Mouse (Mus musculus) granulocyte monocyte progenitor cell, adult 5-6 weeks (primary cell): ENCODE results near the gene Fign. TPM values are rescaled to one million over a fixed set of nuclear protein-coding genes. Genes with fewer than 3 reads are reported as not detected.

Experiments
- ATAC-seq: replicated peaks from 2 replicates; pipeline ENCODE4 v1.8.0; 2016; ENCODE audit warnings: mild to moderate bottlenecking, moderate TSS enrichment, inconsistent platforms; ENCODE audit not compliant: poor library complexity, severe bottlenecking
- total RNA-seq, 2 experiments: library from RNA; stranded (forward) in 1 of 2; stranded (reverse) in 1 of 2; fragments of 200-712, 200-1000 nt in 1 of 2; fragments of >200 nt in 1 of 2; fragmentation: Nextera tagmentation in 1 of 2; gene quantifications; 2 replicates each; pipeline ENCODE4 v1.2.3; 2014 to 2017

The Fign gene
- total RNA-seq (2014; fragmentation: Nextera tagmentation) (not detected in 2 replicates), total RNA-seq (2017) (not detected in 2 replicates)

GRCm38 (mm10) chr2:64097937-64098617 is at the start of gene Fign:
TSS of gene Fign (minus strand) at chr2:64098038.
- peak; percentile 73 for ATAC-seq

GRCm38 (mm10) chr2:64133597-64133996 is 35.8 kb upstream of the Fign start:
- ATAC-seq: no peak

GRCm38 (mm10) chr2:64120495-64120894 is 22.7 kb upstream of the Fign start:
- ATAC-seq: no peak

- no peak for ATAC-seq
Observed at GRCm38 (mm10) chr2:64116613-64117012, 18.8 kb upstream of the Fign start.

- no peak for ATAC-seq
Observed at GRCm38 (mm10) chr2:64111133-64111532, 13.3 kb upstream of the Fign start.

- ATAC-seq: no peak
Observed at GRCm38 (mm10) chr2:64109860-64110259, 12.0 kb upstream of the Fign start.

- ATAC-seq: no peak
Observed at GRCm38 (mm10) chr2:64108040-64108439, 10.2 kb upstream of the Fign start.

- peak; percentile 52 for ATAC-seq
Observed at GRCm38 (mm10) chr2:64098618-64099320, 931 bp upstream of the Fign start.

- ATAC-seq: no peak
Observed at GRCm38 (mm10) chr2:64096721-64097411, 972 bp downstream of the Fign start.

GRCm38 (mm10) chr2:64096176-64096575 is 1.7 kb downstream of the Fign start:
- ATAC-seq: no peak

GRCm38 (mm10) chr2:64095561-64095960 is 2.3 kb downstream of the Fign start:
- no peak for ATAC-seq

- ATAC-seq: no peak
Observed at GRCm38 (mm10) chr2:64093087-64093486, 4.8 kb downstream of the Fign start.

GRCm38 (mm10) chr2:64083853-64084427 is 13.9 kb downstream of the Fign start:
- ATAC-seq: no peak

- ATAC-seq: no peak
Observed at GRCm38 (mm10) chr2:64079765-64080164, 18.1 kb downstream of the Fign start.

- no peak for ATAC-seq
Observed at GRCm38 (mm10) chr2:64078551-64078950, 19.3 kb downstream of the Fign start.

GRCm38 (mm10) chr2:64077846-64078245 is 20.0 kb downstream of the Fign start:
- ATAC-seq: no peak

GRCm38 (mm10) chr2:64075873-64076272 is 22.0 kb downstream of the Fign start:
- no peak for ATAC-seq

- ATAC-seq: no peak
Observed at GRCm38 (mm10) chr2:64074602-64075389, 23.0 kb downstream of the Fign start.

- ATAC-seq: no peak
Observed at GRCm38 (mm10) chr2:64072158-64072557, 25.7 kb downstream of the Fign start.
